Mouse (Mus musculus) embryo, embryonic 11.5 days (tissue): Measurements from ENCODE around the gene BC029722.
A peak's percentile ranks its signal among the peaks of the same experiment; 100 is the strongest.
"Not testable (repeated sequence)": the region's sequence is repeated elsewhere in the genome, so short reads cannot be mapped to it uniquely, and the experiment has no call there.

Experiments used
- DNase-seq: peaks from one replicate; pipeline ENCODE4 v3.0.0-alpha.2; 2012; ENCODE audit warnings: low read depth, low spot score

BC029722 gene

GRCm38 (mm10) chr2:155819392-155819448 lies at the start of gene BC029722:
Gene BC029722, minus strand, starts transcription at chr2:155819426.
- DNase-seq, result no peak

DNA sequence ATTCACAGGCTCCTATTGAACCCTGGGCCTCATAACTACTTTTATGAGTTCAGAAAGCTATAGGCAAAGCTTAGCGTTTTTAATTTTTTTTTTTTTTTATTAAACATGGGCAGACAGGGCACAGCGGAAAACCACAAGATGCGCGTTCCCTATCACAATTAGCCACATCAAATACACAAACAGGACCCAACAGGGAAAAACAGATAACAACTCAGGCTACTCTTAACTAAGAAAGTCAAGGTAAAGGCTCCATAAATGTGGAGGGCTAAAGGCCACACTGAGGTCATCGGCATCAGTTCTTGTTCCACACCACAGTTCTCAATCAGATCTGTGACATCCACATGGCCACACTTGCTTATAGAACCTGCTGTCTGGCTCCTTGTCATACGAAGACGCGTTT lies 49.1 kb upstream of the BC029722 start:
- no peak for DNase-seq

DNA sequence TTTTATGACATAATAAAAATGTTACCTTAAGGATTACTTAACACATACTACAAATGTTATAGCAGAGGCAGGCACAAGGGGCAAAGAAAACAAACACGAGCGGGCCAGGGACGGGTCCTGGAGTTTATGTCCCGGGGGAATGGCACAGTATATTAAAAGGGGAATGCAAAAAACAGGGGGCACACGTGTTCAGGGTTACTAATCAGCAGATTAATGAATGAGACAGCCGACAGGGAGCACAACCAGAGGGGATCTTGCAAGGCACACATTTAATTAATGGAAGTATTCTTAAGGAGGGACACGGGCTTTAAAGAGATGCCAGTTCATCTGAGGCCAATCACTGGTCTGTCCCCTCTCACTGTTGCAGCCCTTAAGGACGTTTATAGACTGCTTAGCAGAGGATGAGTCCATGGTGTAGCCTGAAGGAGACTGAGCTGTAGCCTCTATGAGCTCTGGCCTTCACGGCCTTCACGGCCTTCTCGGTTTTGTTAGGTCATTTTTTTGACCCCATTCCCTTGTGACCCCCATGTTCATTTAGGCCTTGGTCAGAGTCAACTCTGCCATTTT lies 44.2 kb upstream of the BC029722 start:
- DNase-seq, result peak; percentile 41

DNA sequence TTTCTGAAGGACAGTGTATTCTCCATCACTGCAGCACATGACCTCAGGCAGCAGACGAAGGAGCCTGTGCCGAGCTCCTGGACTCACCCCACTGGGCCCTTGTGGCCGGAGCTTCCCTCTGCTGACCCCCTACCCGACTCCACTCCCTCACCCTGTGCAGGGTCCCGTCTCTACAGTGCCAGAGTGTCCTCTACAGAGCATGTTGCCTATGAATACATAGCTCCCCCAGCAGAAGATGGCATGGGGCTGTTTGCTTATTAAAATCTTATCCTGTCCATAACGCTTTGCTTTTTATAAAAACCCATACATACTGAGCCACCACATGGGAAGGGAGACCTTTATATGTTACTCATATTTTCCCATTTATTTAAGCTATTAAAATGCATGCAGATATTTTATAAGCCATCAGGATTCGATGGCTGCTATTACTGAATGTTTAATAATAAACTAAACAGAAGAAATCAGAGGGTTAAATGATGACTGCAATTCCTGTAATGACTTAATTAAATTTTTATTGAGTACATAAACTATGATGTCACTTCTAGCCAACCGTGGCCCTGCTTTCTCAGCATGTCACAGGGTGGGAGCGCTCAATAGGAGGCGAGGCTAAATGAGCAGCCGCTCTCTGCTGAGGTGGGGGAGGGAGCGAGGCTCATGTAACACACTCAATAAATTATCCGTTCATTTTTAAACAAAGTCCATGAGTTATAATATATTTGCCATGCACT lies 43.5 kb upstream of the BC029722 start:
- DNase-seq, result peak; percentile 31

- no peak for DNase-seq
Measured at GRCm38 (mm10) chr2:155861581-155861980, 42.4 kb upstream of the BC029722 start.

DNA sequence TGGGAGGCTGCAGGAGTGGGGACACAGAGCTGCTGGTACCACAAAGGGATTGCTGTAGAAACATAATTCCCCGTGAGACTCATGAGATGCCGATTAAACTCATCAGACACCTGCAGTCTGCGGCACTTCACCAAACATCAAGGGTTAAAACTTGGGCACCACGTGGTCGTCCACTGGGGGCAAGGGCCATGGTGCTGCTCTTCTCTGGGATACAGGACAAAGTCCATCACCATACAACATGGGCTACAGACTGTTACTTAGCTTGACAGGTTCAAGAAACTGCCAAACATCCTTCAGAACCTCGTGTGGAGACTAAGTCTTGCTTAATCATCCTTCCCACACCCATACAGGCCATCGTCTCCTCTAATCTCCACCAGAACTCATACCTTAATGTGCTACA lies 40.9 kb upstream of the BC029722 start:
- no peak for DNase-seq

DNA sequence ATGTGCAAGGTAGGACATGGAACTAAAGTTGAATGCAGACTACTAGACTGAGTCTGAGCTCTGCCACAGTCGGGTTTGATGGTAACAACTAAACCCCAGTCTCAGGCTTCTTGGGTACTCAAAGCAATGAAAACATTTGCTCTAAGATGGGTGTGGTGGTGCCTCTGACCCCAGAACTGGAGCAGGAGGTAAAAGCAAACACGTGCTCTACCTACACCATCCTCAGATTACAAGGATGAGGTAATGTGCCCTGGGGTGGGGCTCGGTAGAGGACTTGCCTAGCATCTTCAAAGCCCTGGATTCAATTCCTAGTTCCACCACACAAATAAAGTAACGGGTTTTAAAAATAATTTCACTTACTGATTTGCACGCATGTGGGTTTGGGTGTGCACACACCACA lies 33.3 kb upstream of the BC029722 start:
- no peak for DNase-seq

GRCm38 (mm10) chr2:155850120-155850519 lies 30.9 kb upstream of the BC029722 start:
- no peak for DNase-seq

DNA sequence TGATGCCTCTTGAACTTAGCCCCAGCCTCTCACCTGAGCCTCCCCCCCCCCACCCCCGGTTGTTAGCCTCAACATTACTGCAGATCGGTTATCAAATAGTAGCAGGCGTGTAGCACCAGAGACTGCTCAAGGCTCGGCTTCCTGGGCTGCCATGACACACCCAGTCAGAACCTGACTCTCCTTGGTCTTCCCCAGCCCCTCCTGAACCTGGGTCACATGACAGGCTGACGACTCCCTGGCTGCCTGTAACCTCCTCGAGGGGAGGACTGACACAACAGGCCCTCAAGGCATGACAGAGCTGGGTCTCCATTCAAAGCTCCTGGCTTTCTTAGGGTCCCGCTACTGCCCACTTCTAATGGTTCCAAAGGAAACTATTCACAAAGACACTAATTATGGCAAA lies 30.2 kb upstream of the BC029722 start:
- DNase-seq, result no peak

DNA sequence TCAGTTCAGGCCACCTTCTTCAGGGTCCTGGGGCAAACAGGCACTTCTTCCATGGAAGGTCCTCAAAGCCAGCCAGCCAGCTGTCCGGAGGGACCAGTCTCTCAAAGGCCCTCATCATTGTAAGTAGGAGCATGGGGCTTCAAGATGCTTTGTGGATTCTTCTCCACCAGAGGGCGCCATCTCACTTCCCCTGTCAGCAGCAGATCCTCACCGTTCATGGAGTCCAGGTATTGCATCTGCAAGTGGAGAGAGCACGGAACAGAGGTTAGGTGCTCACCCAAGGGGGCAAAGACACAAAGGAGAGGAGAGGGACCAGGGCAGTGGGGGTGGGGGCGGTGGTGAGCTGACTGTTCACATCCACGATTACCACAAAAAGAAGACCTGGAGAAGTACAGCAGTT lies 29.1 kb upstream of the BC029722 start:
- peak; percentile 67 for DNase-seq

DNA sequence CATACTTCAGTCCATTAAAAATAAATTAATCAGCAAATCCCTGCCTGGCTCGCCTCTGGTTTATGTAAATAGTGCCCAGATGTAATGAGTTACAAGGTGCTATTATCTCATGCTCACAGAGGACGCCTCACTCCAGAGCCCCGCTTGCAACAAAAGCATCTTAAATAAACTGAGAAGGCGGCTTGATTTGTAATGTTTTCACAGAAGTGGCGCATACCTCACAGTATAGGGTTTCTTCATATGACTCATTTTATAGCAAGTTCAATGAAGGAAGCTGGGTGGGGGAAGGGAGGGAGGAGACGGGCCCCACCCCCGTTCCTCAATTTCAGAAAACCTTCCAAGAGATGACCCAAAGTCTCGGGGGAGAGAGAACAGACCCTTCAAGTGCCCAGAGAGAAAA lies 27.7 kb upstream of the BC029722 start:
- DNase-seq, result no peak

GRCm38 (mm10) chr2:155838961-155839360 lies 19.7 kb upstream of the BC029722 start:
- DNase-seq, result no peak

DNA sequence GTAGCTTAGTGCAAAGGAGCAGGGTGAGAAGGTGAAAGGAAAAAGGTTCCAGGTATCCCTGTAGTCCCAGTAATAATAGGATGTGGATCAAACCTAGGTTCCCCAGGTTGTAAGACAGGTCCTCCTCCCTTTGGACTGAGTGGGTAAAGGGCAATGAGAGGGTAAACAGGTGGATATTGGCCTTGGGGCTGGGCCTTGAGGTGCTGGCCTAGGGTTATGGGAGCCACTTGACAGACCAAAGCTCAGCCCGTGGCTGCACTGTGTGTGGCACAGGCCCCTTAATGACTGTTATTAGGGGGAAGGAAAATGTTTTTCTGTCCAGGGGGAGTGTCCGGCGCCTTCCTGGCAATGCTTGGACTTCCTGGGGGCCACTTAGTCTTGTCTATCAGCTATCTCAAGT lies 18.7 kb upstream of the BC029722 start:
- DNase-seq, result no peak

DNA sequence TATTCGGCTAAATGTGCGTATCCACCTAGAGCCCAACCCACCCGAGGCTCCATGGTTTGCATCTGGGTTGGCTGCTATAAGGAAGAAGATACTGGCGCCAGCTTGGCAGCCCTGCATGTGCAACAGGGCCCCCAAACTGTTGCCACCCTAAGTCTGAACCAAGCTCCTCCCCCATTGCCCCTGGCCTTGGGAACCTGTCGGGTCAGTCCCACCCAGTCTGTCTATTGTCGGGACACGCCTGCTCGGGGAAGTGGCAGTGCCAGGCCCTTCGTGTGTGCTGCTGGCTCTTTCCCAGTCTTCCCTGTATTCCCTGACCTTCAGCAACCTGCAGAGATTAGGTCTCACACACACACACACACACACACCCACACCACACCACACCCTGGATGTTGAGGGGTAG lies 15.5 kb upstream of the BC029722 start, which contains the start of gene Fam83c:
Gene Fam83c, minus strand, starts transcription at position 123 of the 400 bp plus-strand sequence.
- DNase-seq, result no peak

GRCm38 (mm10) chr2:155832087-155832486 lies 12.9 kb upstream of the BC029722 start:
- not testable (repeated sequence) for DNase-seq

DNA sequence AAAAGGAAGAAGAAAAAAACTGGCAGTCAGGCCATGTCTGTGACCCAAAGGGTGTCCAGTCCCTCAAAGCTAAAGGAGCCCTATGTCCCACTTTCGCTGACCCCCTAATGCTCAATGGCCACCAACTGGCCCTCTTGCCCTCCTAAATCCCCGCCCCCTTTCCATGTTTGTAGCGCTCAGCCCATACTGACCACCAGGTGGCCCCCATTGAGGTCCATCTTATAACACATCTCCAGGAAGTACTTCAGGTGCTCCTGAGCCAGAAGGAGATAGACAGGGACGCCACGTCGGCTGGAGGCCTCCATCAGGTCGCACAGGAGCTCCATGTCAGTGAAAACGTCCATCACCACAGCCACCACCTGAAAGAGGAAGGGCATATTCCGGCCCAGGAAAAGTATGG lies 12.1 kb upstream of the BC029722 start:
- DNase-seq, result no peak

- DNase-seq, result no peak
Measured at GRCm38 (mm10) chr2:155830841-155831240, 11.6 kb upstream of the BC029722 start.

DNA sequence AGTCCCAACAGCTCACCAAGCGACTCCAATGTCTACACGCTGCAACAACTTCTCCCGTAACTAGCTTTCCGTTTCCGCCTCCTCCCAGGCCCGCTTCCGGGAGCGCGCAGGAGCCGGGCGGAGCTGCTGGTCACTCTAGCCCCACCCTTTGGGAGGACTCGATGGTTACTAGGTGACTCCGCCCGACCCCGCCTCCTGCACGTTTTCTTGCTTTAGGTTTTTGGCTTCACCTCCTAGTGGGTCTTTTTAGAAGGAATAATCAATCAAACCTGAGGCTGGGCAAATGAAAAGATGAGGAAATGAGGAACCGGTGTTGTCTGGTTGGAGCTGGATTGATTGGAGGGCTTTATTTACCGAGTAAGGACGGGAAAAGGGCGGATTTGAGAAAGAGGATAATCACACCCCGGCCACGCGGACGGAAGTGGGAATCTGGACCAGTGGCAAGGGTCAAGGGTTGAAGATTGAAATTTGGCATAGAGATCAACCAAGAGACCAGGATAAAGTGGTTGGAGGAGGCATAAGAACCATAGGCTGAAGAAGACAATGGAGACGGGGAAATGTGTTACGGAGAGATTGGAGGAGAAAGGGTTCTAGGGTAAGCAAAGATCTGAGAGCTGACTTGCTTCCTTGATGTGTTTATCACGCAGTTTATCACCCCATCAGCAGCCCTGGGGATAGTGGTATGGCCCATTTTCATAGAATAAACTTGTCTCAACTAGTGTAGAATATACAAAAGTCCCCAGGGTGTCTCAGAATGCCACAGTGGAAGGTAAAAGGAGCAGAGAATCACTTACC lies 7.6 kb upstream of the BC029722 start, which contains the start of gene Eif6:
Gene Eif6, minus strand, starts transcription at position 296 of the 795 bp plus-strand sequence.
- peak; percentile 73 for DNase-seq

- no peak for DNase-seq
Measured at GRCm38 (mm10) chr2:155825904-155826629, 6.8 kb upstream of the BC029722 start.

GRCm38 (mm10) chr2:155823722-155824121 lies 4.5 kb upstream of the BC029722 start:
- no peak for DNase-seq

- DNase-seq, result no peak
Measured at GRCm38 (mm10) chr2:155820779-155821178, 1.6 kb upstream of the BC029722 start.

DNA sequence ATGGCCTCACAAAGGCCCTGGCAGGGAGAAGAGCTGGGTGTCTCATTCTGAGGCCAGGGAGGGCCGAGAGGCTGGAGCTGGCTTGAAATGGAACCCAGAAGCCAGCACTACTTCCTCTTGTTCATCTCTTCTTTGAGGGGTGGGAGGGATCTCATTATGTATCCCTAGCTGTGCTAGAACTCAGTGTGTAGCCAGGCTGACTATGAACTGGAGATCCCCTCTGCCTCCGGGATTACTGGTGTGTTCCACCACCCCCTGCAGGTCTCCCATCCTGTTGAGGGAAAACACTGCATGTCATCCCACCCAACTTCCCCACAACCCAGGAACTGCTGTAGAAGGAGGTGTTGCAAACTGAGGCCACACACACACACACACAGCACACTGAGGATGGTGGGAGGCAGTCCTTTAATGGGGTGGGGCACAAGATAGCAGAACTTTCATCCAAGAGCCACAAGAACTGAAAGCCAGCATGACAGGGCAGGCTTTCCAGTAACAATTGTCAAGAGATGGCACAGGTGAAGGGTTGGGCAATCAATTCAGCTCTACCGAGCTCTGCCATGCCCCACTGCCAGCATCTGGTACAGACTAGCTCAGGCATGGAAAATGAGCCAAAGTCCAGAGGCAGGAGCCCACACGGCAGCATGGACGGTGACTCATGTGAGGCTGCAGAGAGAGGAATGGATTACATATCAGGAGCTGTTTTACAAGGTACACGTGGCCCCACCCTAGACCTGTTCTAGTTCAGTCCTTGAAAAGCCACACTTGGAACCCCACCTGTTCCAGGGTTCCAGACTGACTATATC lies 424 bp upstream of the BC029722 start:
- no peak for DNase-seq
